Mouse (Mus musculus): ENCODE results near the gene C1ra.

- TF ChIP-seq CTCF (IDR thresholded peaks at IDR 0.05; ENCODE audit: control insufficient read depth, insufficient read depth, insufficient read length) (no peak), USF1 (IDR thresholded peaks at IDR 0.05; ENCODE audit: low read depth) (no peak), MAX (IDR thresholded peaks at IDR 0.05) (no peak), MYOD1 (IDR thresholded peaks at IDR 0.05; ENCODE audit: control insufficient read depth, insufficient read length, low read depth) (no peak)
These were observed 18.9 kb downstream of the C1ra start for GRCm38 (mm10) chr6:124531077-124531476.
